Mouse (Mus musculus): ENCODE data around the gene Pigx.
A peak's percentile ranks its signal among the peaks of the same experiment; 100 is the strongest.

The Pigx gene

DNA sequence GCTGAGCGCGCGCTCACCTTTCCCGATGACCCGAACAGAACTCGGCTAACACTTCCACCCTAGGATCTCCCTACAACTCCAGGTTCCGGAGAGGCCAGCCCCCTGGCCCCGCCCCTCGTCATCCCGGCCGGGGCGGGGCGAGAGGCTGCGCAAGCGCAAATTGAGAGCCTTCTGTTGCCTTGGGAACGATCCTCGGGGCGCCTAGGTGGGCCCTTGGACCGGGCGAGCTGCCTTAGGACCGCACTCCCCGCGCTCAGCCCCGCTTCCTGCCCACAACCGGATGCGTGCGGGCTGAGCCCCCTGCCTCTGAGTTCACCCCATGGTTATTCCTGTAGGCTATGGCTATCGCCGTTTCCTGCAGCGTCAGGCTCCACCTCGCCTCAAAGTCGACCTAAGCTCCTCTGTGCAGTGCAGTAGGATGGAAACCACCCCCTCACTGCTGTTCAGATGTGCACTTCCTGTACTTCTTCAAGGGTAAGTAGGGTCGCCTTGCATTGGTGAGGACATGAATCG is at the start of gene Pigx, which contains the start of gene Cep19:
TSS of gene Pigx (minus strand) at position 103 of the 513 bp plus-strand sequence.
TSS of gene Cep19 (plus strand) at position 163 of the 513 bp plus-strand sequence.
- peak; percentile 92 for DNase-seq

- DNase-seq, result no peak
Measured at GRCm38 (mm10) chr16:32147589-32148207, 48.2 kb upstream of the Pigx start.

GRCm38 (mm10) chr16:32144592-32144991 is 45.1 kb upstream of the Pigx start:
- no peak for DNase-seq

DNA sequence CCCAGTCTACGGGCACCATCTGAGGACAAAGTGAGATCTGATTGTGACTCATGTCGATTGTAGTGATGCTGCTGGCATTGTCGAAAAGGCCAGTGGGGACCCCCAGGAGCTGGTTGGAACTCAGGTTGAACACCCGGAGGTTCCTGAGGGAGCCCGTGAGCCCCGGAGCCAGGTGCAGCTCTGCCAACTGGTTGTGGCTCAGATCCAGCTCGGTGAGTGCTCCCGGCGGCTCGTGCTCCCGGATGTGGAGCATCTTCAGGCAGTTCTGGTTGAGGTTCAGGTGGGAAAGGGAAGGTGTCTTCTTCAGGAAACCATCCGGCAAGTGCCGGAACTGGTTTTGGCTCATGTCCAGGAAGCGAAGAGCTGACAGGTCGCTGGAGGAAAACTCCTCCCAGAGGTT is 44.2 kb upstream of the Pigx start:
- DNase-seq, result no peak

DNA sequence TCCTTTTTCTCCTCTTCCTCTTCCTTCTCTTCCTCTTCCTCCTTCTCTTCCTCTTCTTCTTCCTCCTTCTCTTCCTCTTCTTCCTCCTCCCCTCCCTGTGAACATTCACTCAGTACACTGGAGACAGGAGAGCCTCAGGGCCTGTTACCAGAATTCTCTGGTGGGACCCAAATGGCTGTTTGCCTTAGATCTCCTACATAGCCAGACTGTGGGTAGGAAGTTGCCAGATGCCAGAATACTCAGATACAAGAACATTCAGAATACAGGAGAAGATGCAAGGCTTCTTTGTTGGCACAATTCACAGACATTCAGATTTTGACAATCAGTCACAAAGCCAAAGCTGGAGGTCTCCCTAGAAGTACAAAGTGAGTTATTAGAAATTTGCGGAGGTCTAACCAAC is 39.4 kb upstream of the Pigx start:
- DNase-seq, result no peak

- no peak for DNase-seq
Measured at GRCm38 (mm10) chr16:32135842-32136357, 36.4 kb upstream of the Pigx start.

- no peak for DNase-seq
Measured at GRCm38 (mm10) chr16:32133148-32133547, 33.6 kb upstream of the Pigx start.

DNA sequence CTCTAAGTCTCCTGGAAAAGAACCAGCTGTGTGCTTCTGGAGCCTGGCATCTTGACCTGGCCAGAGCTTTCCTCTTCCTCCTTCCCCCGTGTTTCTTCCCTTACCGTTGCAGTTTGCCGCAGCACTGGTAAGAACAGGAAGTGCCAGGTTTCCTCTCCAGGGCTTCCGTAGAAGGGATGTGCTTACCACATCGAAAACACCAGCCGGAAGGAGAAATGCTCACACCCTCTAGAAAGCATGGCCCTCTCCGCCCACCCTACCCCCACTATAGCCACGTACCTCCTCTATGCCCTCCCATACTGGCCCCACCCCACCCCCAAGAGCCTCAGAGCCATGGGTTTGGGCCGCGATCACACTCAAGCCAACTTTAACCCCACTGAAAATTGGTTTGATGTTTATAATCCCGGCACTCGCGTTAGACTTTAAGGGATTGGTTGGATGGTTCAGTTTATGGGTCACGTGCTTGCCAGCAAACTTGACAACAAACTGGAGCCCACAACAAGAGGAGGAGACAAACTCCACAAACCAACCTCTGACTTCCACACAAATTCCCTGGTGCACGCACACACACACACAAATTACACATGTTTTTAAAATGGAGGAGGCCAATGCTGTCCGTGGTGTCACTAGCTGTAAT is 30.8 kb upstream of the Pigx start:
- DNase-seq, result peak; percentile 69

GRCm38 (mm10) chr16:32129449-32130189 is 30.1 kb upstream of the Pigx start:
- DNase-seq, result no peak

DNA sequence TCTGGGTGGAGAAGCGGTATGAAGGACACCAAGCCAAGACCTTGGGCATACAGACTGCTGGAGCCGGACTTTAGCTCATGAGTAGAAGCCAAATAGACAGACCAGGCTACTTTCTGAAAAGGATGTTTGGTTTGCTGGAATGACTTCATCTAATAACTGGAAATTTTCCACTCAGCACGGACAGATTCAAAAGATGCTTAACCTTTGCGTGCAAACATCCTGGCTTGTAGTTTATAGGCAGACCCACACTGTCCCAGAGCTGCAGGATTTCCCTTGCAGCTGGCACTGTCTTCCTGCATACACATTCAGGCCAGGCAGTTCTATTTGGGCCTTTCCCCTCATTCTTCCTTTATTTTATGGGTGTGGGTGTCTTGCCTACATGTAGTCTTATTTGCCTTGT is 27.5 kb upstream of the Pigx start:
- DNase-seq, result no peak

GRCm38 (mm10) chr16:32125364-32125763 is 25.8 kb upstream of the Pigx start:
- DNase-seq, result no peak

DNA sequence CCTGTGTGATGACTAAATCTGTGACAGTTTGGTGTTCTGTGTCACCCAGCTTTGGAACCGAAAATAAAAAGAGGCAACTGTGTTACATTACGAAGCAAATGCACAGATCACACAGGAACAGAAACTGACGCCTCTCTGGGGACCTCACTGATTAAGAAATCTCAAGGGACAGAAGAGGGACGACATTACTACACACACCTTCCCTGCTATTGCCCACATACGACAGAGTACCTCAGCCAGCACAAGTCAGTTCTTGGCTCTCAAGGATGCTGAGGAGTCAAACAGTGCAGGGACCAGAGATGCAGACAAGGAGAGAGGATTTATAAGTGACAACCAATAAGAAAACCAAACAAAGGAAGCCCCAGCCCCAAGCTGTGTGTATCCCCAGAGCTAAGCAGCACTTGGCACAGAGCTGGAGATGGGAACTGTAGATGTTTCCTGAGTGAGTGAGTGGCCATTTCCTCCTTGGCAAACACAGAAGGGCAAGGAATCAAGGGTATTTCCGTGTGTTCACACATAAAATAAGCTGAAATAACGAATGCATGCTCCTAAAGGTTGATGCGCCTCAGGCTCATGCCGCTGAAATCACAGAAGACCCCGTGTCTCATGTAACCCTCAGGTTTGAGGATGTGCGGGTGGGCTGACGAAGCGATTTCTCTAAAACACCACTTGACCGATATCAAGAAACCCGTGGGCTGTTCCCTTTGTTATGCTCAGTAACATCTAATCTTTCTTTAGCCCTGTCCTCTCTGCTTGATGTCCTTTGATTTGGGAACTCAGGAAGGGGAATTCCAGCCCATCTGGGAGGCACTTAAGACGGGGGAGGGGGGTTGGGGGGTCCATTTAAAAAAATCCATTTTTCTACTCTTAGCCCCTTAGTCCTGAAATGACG is 25.1 kb upstream of the Pigx start:
- DNase-seq, result no peak

DNA sequence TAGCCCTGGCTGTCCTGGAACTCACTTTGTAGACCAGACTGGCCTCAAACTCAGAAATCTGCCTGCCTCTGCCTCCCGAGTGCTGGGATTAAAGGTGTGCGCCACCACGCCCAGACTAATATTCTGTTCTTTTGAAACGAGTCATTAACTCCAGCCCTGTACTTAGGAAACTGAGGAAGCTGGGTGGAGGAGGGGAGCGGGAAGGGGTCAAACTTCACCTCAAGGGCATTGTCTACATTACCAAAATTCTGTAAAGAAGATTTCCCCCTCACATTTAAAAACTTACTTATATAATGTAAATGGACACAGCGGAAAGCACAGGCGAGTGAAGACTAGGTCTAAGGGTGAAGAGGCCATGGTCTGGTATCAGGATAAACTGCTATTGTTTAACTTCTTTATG is 24.5 kb upstream of the Pigx start:
- DNase-seq, result no peak

GRCm38 (mm10) chr16:32120454-32120853 is 20.9 kb upstream of the Pigx start:
- no peak for DNase-seq

DNA sequence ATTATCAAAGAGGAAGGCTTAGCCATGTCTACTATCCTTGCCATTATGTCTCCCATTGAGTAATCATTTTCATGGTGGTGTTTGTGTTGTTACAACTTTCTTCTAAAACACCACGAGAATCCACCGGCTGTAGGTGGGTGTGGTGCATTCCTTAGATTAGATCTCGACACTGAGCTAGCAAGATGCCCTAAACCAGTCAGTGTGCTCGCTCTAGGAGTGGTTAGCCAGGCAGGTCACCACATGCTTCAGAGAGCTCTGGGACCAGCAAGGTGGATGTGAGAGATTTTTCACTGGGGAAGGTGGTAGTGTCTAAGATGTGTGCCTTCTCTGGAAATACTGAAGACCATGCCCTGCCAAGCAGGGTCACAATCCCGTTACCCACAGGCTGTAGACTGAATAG is 16.6 kb upstream of the Pigx start:
- no peak for DNase-seq

- DNase-seq, result no peak
Measured at GRCm38 (mm10) chr16:32115781-32116180, 16.2 kb upstream of the Pigx start.

DNA sequence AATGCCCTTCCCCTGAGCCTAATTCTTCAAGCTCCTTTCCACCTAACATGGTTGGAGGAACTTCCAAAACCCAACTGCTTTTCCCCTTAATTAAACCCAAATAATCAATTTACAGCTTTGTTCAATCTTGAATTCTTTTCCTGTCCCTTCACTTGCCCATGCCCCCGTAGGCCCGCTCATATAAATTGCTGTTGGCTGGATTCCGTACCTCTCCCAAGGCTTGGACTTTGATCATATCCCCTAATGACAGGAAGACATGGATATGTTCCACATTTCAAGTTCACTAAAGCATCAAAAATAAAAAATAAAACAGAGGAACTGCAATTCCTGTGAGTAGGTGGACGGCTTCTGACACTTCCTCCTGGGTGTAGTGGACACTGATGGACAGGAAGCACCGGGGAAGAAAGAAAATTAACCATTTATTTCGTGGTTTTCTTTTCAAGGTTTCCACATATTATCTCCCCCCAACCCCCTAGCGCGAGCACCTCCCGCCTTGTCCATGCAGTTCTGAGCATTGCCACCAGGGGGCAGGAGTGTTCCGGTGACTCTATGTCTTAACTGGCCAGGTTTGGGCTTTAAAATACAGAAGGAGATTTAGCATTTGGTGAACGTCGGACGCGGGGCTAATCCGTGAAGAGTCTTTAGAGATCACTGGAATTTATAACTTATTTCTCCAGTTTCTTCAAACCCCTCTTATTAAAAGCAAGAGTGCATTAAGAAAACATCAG is 15.6 kb upstream of the Pigx start:
- DNase-seq, result peak; percentile 81

GRCm38 (mm10) chr16:32114406-32114805 is 14.9 kb upstream of the Pigx start:
- no peak for DNase-seq

DNA sequence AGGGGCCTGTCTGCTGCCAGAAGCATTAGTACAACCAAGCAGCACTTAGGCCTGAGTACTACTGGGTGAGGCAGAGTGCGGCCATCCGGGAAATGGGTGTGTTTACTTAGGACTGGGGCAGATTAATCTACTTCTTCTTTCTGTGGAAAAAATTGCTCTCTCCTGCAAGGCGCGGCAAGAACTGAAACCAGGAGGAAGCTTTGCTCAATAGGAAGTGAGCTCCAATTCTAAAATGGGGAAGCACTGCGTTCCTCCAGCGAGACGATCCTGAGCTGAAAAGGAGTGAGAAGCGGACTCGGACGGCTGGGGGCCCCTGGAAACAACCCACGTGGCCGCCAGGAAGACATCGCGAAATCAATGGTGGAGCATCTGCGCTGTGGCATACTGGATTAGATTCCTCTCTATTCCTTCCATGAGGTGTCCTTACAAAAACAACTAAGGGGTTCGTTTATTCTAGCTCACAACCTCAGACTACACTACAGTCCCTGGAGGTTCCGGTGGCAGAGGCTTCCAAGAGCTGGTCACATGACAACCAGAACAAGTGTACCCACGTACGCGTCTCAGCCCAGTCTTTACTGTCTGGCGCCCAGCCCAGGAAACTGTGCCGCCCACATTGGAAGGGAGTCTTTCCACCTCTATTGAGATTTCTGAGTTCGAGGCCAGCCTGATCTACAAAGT is 14.1 kb upstream of the Pigx start:
- peak; percentile 50 for DNase-seq

- DNase-seq, result no peak
Measured at GRCm38 (mm10) chr16:32110951-32111699, 11.6 kb upstream of the Pigx start.

Data from liver (tissue).